Mouse (Mus musculus): ENCODE results near the gene Ninj1. TPM values are rescaled to one million over a fixed set of nuclear protein-coding genes. Genes with fewer than 3 reads are reported as not detected.

Ninj1 gene
- polyA plus RNA-seq, 1 experiment from 2014 or later = 122 TPM

- Histone ChIP-seq H3K4me2 (ENCODE audit: low read length) (0 out of 2 replicates have a peak overlapping the region, but pooled peaks have one; percentile 3), H3K27ac (peak overlapping the region; percentile 84)
These were observed 3.8 kb downstream of the Ninj1 start for GRCm38 (mm10) chr13:49190876-49191672.

GRCm38 (mm10) chr13:49191673-49192035 lies 4.4 kb downstream of the Ninj1 start:
- Histone ChIP-seq H3K9me3 (replicated peaks; ENCODE audit: low read length) (no peaks in the 10 kb centered on the region), H3K27ac (peak overlapping the region; percentile 84), H3K4me3 (replicated peaks; ENCODE audit: low read depth, low read length) (no peak overlapping the region), H3K27me3 (ENCODE audit: insufficient read depth, low read length) (no peaks in the 10 kb centered on the region), H3K36me3 (ENCODE audit: insufficient read depth, low read length) (peaks cover 21% of the 10 kb centered on the region), H3K9ac (ENCODE audit: low read depth, low read length) (peak overlapping the region; percentile 31; the same call in 1 of the 2 replicates), H3K4me2 (ENCODE audit: low read length) (0 out of 2 replicates have a peak overlapping the region, but pooled peaks have one; percentile 3), H3K4me1 (replicated peaks; ENCODE audit: insufficient read depth, low read length) (peaks cover 42% of the 10 kb centered on the region)
- ATAC-seq (replicated peaks; ENCODE audit: low FRiP score, low read depth) (no peak), DNase-seq (ENCODE audit: low spot score) (no peak)
- 50% methylated on average over 5 of the region's 5 CpGs for WGBS
- TF ChIP-seq CTCF (IDR thresholded peaks at IDR 0.05; ENCODE audit: low read depth) = no peak

More at GRCm38 (mm10) chr13:49190876-49191672, 3.8 kb downstream of the Ninj1 start:
- TF ChIP-seq CTCF (IDR thresholded peaks at IDR 0.05; ENCODE audit: low read depth) = no peak
- H3K9ac ChIP-seq (ENCODE audit: low read depth, low read length) = peak overlapping the region; percentile 31; the same call in 1 of the 2 replicates
- peaks cover 15% of the 10 kb centered on the region for H3K36me3 ChIP-seq (ENCODE audit: insufficient read depth, low read length)
- H3K27me3 ChIP-seq (ENCODE audit: insufficient read depth, low read length) = no peaks in the 10 kb centered on the region
- H3K4me1 ChIP-seq (replicated peaks; ENCODE audit: insufficient read depth, low read length) = peaks cover 45% of the 10 kb centered on the region
- no peak for DNase-seq (ENCODE audit: low spot score)
- H3K9me3 ChIP-seq (replicated peaks; ENCODE audit: low read length) = no peaks in the 10 kb centered on the region
- no peak overlapping the region for H3K4me3 ChIP-seq (replicated peaks; ENCODE audit: low read depth, low read length)
- no peak for ATAC-seq (replicated peaks; ENCODE audit: low FRiP score, low read depth)
- WGBS = 54% methylated on average over 7 of the region's 7 CpGs

GRCm38 (mm10) chr13:49192156-49192855 lies 5.0 kb downstream of the Ninj1 start:
- no peak for TF ChIP-seq CTCF (IDR thresholded peaks at IDR 0.05; ENCODE audit: low read depth)
- H3K9me3 ChIP-seq (replicated peaks; ENCODE audit: low read length) = no peaks in the 10 kb centered on the region
- DNase-seq (ENCODE audit: low spot score) = no peak
- H3K27ac ChIP-seq = peak overlapping the region; percentile 84
- peaks cover 38% of the 10 kb centered on the region for H3K4me1 ChIP-seq (replicated peaks; ENCODE audit: insufficient read depth, low read length)
- H3K27me3 ChIP-seq (ENCODE audit: insufficient read depth, low read length) = no peaks in the 10 kb centered on the region
- ATAC-seq (replicated peaks; ENCODE audit: low FRiP score, low read depth) = no peak
- no peak overlapping the region for H3K9ac ChIP-seq (ENCODE audit: low read depth, low read length)
- no peak overlapping the region for H3K4me2 ChIP-seq (ENCODE audit: low read length)
- H3K4me3 ChIP-seq (replicated peaks; ENCODE audit: low read depth, low read length) = no peak overlapping the region
- peaks cover 21% of the 10 kb centered on the region for H3K36me3 ChIP-seq (ENCODE audit: insufficient read depth, low read length)
- 66% methylated on average over 16 of the region's 16 CpGs for WGBS

GRCm38 (mm10) chr13:49193650-49194049 lies 6.4 kb downstream of the Ninj1 start:
- 95% methylated on average over 17 of the region's 17 CpGs for WGBS
- TF ChIP-seq CTCF (IDR thresholded peaks at IDR 0.05; ENCODE audit: low read depth) = no peak
- Histone ChIP-seq H3K9me3 (replicated peaks; ENCODE audit: low read length) (no peaks in the 10 kb centered on the region), H3K9ac (ENCODE audit: low read depth, low read length) (no peak overlapping the region), H3K36me3 (ENCODE audit: insufficient read depth, low read length) (peaks cover 21% of the 10 kb centered on the region), H3K27me3 (ENCODE audit: insufficient read depth, low read length) (no peaks in the 10 kb centered on the region), H3K27ac (no peak overlapping the region), H3K4me2 (ENCODE audit: low read length) (no peak overlapping the region), H3K4me3 (replicated peaks; ENCODE audit: low read depth, low read length) (no peak overlapping the region), H3K4me1 (replicated peaks; ENCODE audit: insufficient read depth, low read length) (peaks cover 30% of the 10 kb centered on the region)
- no peak for ATAC-seq (replicated peaks; ENCODE audit: low FRiP score, low read depth)
- no peak for DNase-seq (ENCODE audit: low spot score)

GRCm38 (mm10) chr13:49194811-49195210 lies 7.5 kb downstream of the Ninj1 start:
- Histone ChIP-seq H3K36me3 (ENCODE audit: insufficient read depth, low read length) (peaks cover 21% of the 10 kb centered on the region), H3K9ac (ENCODE audit: low read depth, low read length) (no peak overlapping the region), H3K9me3 (replicated peaks; ENCODE audit: low read length) (no peaks in the 10 kb centered on the region), H3K4me1 (replicated peaks; ENCODE audit: insufficient read depth, low read length) (peaks cover 19% of the 10 kb centered on the region), H3K27me3 (ENCODE audit: insufficient read depth, low read length) (no peaks in the 10 kb centered on the region), H3K4me2 (ENCODE audit: low read length) (no peak overlapping the region), H3K27ac (no peak overlapping the region), H3K4me3 (replicated peaks; ENCODE audit: low read depth, low read length) (no peak overlapping the region)
- WGBS = 97% methylated on average over 13 of the region's 13 CpGs
- DNase-seq (ENCODE audit: low spot score) (no peak), ATAC-seq (replicated peaks; ENCODE audit: low FRiP score, low read depth) (no peak)
- no peak for TF ChIP-seq CTCF (IDR thresholded peaks at IDR 0.05; ENCODE audit: low read depth)

GRCm38 (mm10) chr13:49195651-49196050 lies 8.4 kb downstream of the Ninj1 start:
- TF ChIP-seq CTCF (IDR thresholded peaks at IDR 0.05; ENCODE audit: low read depth) = no peak
- Histone ChIP-seq H3K9ac (ENCODE audit: low read depth, low read length) (no peak overlapping the region), H3K27me3 (ENCODE audit: insufficient read depth, low read length) (no peaks in the 10 kb centered on the region), H3K4me3 (replicated peaks; ENCODE audit: low read depth, low read length) (no peak overlapping the region), H3K9me3 (replicated peaks; ENCODE audit: low read length) (no peaks in the 10 kb centered on the region), H3K36me3 (ENCODE audit: insufficient read depth, low read length) (peaks cover 21% of the 10 kb centered on the region), H3K4me2 (ENCODE audit: low read length) (no peak overlapping the region), H3K27ac (no peak overlapping the region), H3K4me1 (replicated peaks; ENCODE audit: insufficient read depth, low read length) (peaks cover 12% of the 10 kb centered on the region; the same call in 1 of the 2 replicates)
- ATAC-seq (replicated peaks; ENCODE audit: low FRiP score, low read depth) = peak; percentile 47
- DNase-seq (ENCODE audit: low spot score) = no peak
- WGBS = 57% methylated on average over 7 of the region's 7 CpGs
